Comparison of ENCODE assay signal across 22 mouse cellular contexts in the genomic region with DNA sequence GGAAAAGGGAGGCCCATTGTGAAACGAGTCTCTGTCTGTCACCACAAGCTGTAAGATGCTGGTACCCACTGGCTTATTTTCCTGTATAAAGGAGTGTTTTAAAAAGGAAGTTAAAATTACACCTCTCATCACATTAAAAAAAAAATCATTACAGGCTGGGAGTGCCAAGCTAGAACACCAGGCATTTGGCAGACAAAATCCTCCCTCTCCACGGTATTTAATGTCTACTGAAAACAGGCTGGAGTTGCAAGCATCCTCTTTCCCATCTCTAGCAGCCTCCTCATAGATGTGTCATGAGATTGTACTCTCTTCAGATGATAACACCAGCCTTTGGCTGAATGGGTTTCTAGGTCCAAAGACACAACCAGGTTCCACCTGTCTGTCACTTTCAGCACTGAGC.
DNase-seq lines count a peak whose midpoint lies in the region; TF ChIP-seq lines count a peak whose summit lies in the region.
"Had no signal": no experiment of that assay in that cellular context is flagged by ENCODE, and none has a peak within 500 bp of the region (broad histone marks: within the 10 kb centered on the region; RNA-seq: fewer than 3 reads in every experiment).

No protein-coding gene starts in this region.

- peak; percentile 27 for DNase-seq in heart, embryonic 10.5 days (ENCODE audit: low spot score)
- DNase-seq in heart, adult 2 months, result no peak
- peak; percentile 7 to 37 for DNase-seq in left cerebral cortex, adult 9 months (ENCODE audit: low spot score in 2 of 2)
- DNase-seq in left cerebral cortex, postnatal 10 days (ENCODE audit: extremely low spot score in 1 of 2, low spot score in 2 of 2), result no peak
- peak; percentile 77 for DNase-seq in brain, adult 2 months (ENCODE audit: low read depth, low spot score)
- peak; percentile 53 for DNase-seq in telencephalon, adult 2 months (ENCODE audit: low read depth, low spot score)
- DNase-seq: adrenal gland, adult 8-10 months; adrenal gland, postnatal 36 days; cerebellum, adult 11 months; cerebellum, adult 8-10 months; cerebellum, postnatal 14 days; embryo, embryonic 11 days; gastrocnemius, adult 2 months; gastrocnemius, postnatal 25 days; heart, postnatal 14 days had no signal

- TF ChIP-seq CTCF in heart, adult 2 months (IDR thresholded peaks at IDR 0.05), result no peak

- H3K36me3 ChIP-seq in heart, embryonic 10.5 days, result no peaks in the 10 kb centered on the region
- no peaks in the 10 kb centered on the region for H3K36me3 ChIP-seq in heart, adult 2 months (ENCODE audit: control insufficient read depth, insufficient read depth, low read length)
- H3K36me3 ChIP-seq: embryonic facial prominence, embryonic 15.5 days; G1E; heart, embryonic 15.5 days had no signal

- 85% methylated on average over 2 of the region's 2 CpGs for WGBS in heart, embryonic 10.5 days
- WGBS in heart, adult 2 months, result 70% methylated on average over 2 of the region's 2 CpGs

- H3K9me3 ChIP-seq in heart, embryonic 10.5 days, result no peaks in the 10 kb centered on the region
- H3K9me3 ChIP-seq: embryonic facial prominence, embryonic 15.5 days; forebrain, embryonic 10.5 days; G1E; heart, embryonic 15.5 days; hindbrain, embryonic 10.5 days had no signal

- no peak for TF ChIP-seq POLR2A in heart, adult 2 months (IDR thresholded peaks at IDR 0.05; ENCODE audit: insufficient read depth, low read depth, low read length)

- H3K79me2 ChIP-seq in heart, adult 2 months (replicated peaks; ENCODE audit: control insufficient read depth, insufficient read depth, low read length), result no peaks in the 10 kb centered on the region

- H3K4me1 ChIP-seq in heart, embryonic 10.5 days, result 0 out of 2 replicates have a peak, but pooled peaks cover 5% of the 10 kb centered on the region
- H3K4me1 ChIP-seq in heart, adult 2 months (ENCODE audit: control insufficient read depth, insufficient read depth, low read length), result no peaks in the 10 kb centered on the region
- H3K4me1 ChIP-seq: embryonic facial prominence, embryonic 15.5 days; forebrain, embryonic 10.5 days; heart, embryonic 15.5 days had no signal

- no peak overlapping the region for H3K4me3 ChIP-seq in heart, embryonic 10.5 days
- no peak overlapping the region for H3K4me3 ChIP-seq in heart, adult 2 months
- H3K4me3 ChIP-seq: embryonic facial prominence, embryonic 15.5 days; erythroblast, embryonic 14.5 days; forebrain, embryonic 10.5 days; gastrocnemius, adult 2 months; heart, embryonic 15.5 days; hindbrain, embryonic 10.5 days had no signal

- no peak overlapping the region for H3K9ac ChIP-seq in heart, adult 2 months (ENCODE audit: low read depth, low read length)
- H3K9ac ChIP-seq: embryonic facial prominence, embryonic 15.5 days; heart, embryonic 15.5 days; hindbrain, embryonic 14.5 days had no signal

- intact Hi-C loops in heart, adult 2 months (cut with DNase I), result no loop called here
- intact Hi-C loops in left cerebral cortex, postnatal 10 days (cut with DNase I), result no loop called here

- TF ChIP-seq EP300 in heart, adult 2 months (IDR thresholded peaks at IDR 0.05; ENCODE audit: insufficient read depth, low read depth, low read length), result no peak

- H3K27me3 ChIP-seq in heart, embryonic 10.5 days (ENCODE audit: insufficient read depth, poor library complexity, severe bottlenecking), result no peaks in the 10 kb centered on the region
- H3K27me3 ChIP-seq in heart, adult 2 months (ENCODE audit: control insufficient read depth, insufficient read depth, low read length), result no peaks in the 10 kb centered on the region
- H3K27me3 ChIP-seq: embryonic facial prominence, embryonic 15.5 days; heart, embryonic 15.5 days had no signal

- no peak overlapping the region for H3K27ac ChIP-seq in heart, embryonic 10.5 days
- H3K27ac ChIP-seq in heart, adult 2 months, result no peak overlapping the region
- H3K27ac ChIP-seq: embryonic facial prominence, embryonic 15.5 days; forebrain, embryonic 10.5 days; gastrocnemius, adult 2 months; heart, embryonic 15.5 days; hindbrain, embryonic 10.5 days; hindbrain, embryonic 14.5 days had no signal

Comparison
In these comparisons a context has a peak if more than half of its experiments do, and no peak if none do; other contexts are left out.
1. DNase-seq: peak in heart, embryonic 10.5 days (single experiment), left cerebral cortex, adult 9 months (2 of 2), brain, adult 2 months (single experiment) and telencephalon, adult 2 months (single experiment); none in heart, adult 2 months (0 of 2) and left cerebral cortex, postnatal 10 days (0 of 2).